Mouse (Mus musculus) forebrain, embryonic 14.5 days (tissue): ENCODE data around the gene Ccdc9b. TPM values are rescaled to one million over a fixed set of nuclear protein-coding genes. Genes with fewer than 3 reads are reported as not detected.

Experiments used
- ATAC-seq: fragments of 200-750 bp; cut with Nextera tagmentation; 2 replicates; pipeline ENCODE4 v1.8.0; 2017; ENCODE audit warnings: mild to moderate bottlenecking, moderate library complexity
- DNase-seq: peaks from one replicate; pipeline ENCODE4 v3.0.0-alpha.2; 2015; ENCODE audit warnings: low spot score
- H3K27ac ChIP-seq: fragments of 300-500 bp; sonication (generic); 2 replicates; pipeline ENCODE4 v1.5.1; 2014; ENCODE audit warnings: low read depth, mild to moderate bottlenecking, control low read depth, low read length, moderate library complexity
- H3K27me3 ChIP-seq: fragments of 300-500 bp; sonication (generic); replicated peaks from 2 replicates; pipeline ENCODE4 v1.6.1; 2014; ENCODE audit warnings: low read length, control low read depth, mixed read lengths; ENCODE audit not compliant: control insufficient read depth, insufficient read depth
- H3K36me3 ChIP-seq: fragments of 300-500 bp; sonication (generic); 2 replicates; pipeline ENCODE4 v1.6.1; 2014; ENCODE audit warnings: low read length, control low read depth; ENCODE audit not compliant: control insufficient read depth, insufficient read depth
- H3K4me1 ChIP-seq: fragments of 300-500 bp; sonication (generic); 2 replicates; pipeline ENCODE4 v1.6.1; 2014; ENCODE audit warnings: antibody characterized with exemption, low read length, control low read depth; ENCODE audit not compliant: control insufficient read depth, insufficient read depth
- H3K4me2 ChIP-seq: fragments of 300-500 bp; sonication (generic); 2 replicates; pipeline ENCODE4 v1.6.1; 2014; ENCODE audit warnings: mild to moderate bottlenecking, control low read depth, low read length
- H3K4me3 ChIP-seq: fragments of 300-500 bp; sonication (generic); 2 replicates; pipeline ENCODE4 v1.5.1; 2014; ENCODE audit warnings: low read depth, low read length, control low read depth
- H3K9ac ChIP-seq: fragments of 300-500 bp; sonication (generic); 2 replicates; pipeline ENCODE4 v1.6.1; 2014; ENCODE audit warnings: mild to moderate bottlenecking, low read length, control low read depth, moderate library complexity
- H3K9me3 ChIP-seq: fragments of 300-500 bp; sonication (generic); replicated peaks from 2 replicates; pipeline ENCODE4 v1.6.1; 2016; ENCODE audit warnings: low read length, control low read depth, mixed read lengths; ENCODE audit not compliant: control insufficient read depth
- WGBS: fragments of 180-500 bp; shearing (Covaris S2); extraction: QIAGEN DNeasy Blood & Tissue Kit; methylation state at CpG from one replicate; pipeline ENCODE4 v1.1.7; 2014; 5-methylcytosine and 5-hydroxymethylcytosine counted together
- polyA plus RNA-seq: library from polyadenylated mRNA; unstranded; fragments of >200 nt; fragmentation: Nextera tagmentation; extraction: Ambion mirVana; gene quantifications from 2 replicates; pipeline ENCODE4 v1.2.1, GENCODE M21; 2014

Gene Ccdc9b
- polyA plus RNA-seq, 1 experiment from 2014 or later = 1.0 TPM

GRCm38 (mm10) chr2:118759828-118760227 is 2.6 kb downstream of the Ccdc9b start:
- WGBS = 7% methylated on average over 8 of the region's 8 CpGs
- H3K9ac ChIP-seq = no peak overlapping the region; the same call in 1 of the 2 replicates
- no peaks in the 10 kb centered on the region for H3K9me3 ChIP-seq
- ATAC-seq (no peak), DNase-seq (peak; percentile 77)
- H3K4me1 ChIP-seq = peaks cover 29% of the 10 kb centered on the region
- H3K36me3 ChIP-seq = no peaks in the 10 kb centered on the region
- no peak overlapping the region for H3K4me2 ChIP-seq
- H3K27me3 ChIP-seq = no peaks in the 10 kb centered on the region
- no peak overlapping the region for H3K27ac ChIP-seq
- no peak overlapping the region for H3K4me3 ChIP-seq

- Histone ChIP-seq H3K36me3 (peaks cover 3% of the 10 kb centered on the region; the same call in 1 of the 2 replicates), H3K4me3 (no peak overlapping the region), H3K27ac (no peak overlapping the region), H3K27me3 (no peaks in the 10 kb centered on the region), H3K4me2 (no peak overlapping the region), H3K4me1 (peaks cover 9% of the 10 kb centered on the region; the same call in 1 of the 2 replicates), H3K9ac (no peak overlapping the region), H3K9me3 (no peaks in the 10 kb centered on the region)
- 85% methylated on average over 4 of the region's 4 CpGs for WGBS
- no peak for DNase-seq
- no peak for ATAC-seq
Measured at GRCm38 (mm10) chr2:118756103-118756502, 6.4 kb downstream of the Ccdc9b start.

- DNase-seq = no peak
- 85% methylated on average over 6 of the region's 6 CpGs for WGBS
Measured at GRCm38 (mm10) chr2:118755407-118755806, 7.1 kb downstream of the Ccdc9b start.

GRCm38 (mm10) chr2:118754143-118754542 is 8.3 kb downstream of the Ccdc9b start:
- Histone ChIP-seq H3K27ac (no peak overlapping the region), H3K27me3 (no peaks in the 10 kb centered on the region), H3K4me1 (peaks cover 5% of the 10 kb centered on the region; the same call in 1 of the 2 replicates), H3K9ac (no peak overlapping the region), H3K36me3 (peaks cover 3% of the 10 kb centered on the region; the same call in 1 of the 2 replicates), H3K9me3 (no peaks in the 10 kb centered on the region), H3K4me2 (no peak overlapping the region), H3K4me3 (no peak overlapping the region)
- WGBS = 86% methylated on average over 5 of the region's 5 CpGs
- ATAC-seq (no peak), DNase-seq (no peak)

More at GRCm38 (mm10) chr2:118755407-118755806, 7.1 kb downstream of the Ccdc9b start:
- H3K4me3 ChIP-seq = no peak overlapping the region
- no peak overlapping the region for H3K4me2 ChIP-seq
- no peak overlapping the region for H3K27ac ChIP-seq
- H3K9ac ChIP-seq = no peak overlapping the region
- no peaks in the 10 kb centered on the region for H3K27me3 ChIP-seq
- peaks cover 3% of the 10 kb centered on the region; the same call in 1 of the 2 replicates for H3K36me3 ChIP-seq
- no peaks in the 10 kb centered on the region for H3K9me3 ChIP-seq
- H3K4me1 ChIP-seq = peaks cover 2% of the 10 kb centered on the region; the same call in 1 of the 2 replicates
- ATAC-seq = no peak

GRCm38 (mm10) chr2:118752792-118753108 is 9.7 kb downstream of the Ccdc9b start:
- Histone ChIP-seq H3K27ac (no peak overlapping the region), H3K9me3 (no peaks in the 10 kb centered on the region), H3K36me3 (peaks cover 3% of the 10 kb centered on the region; the same call in 1 of the 2 replicates), H3K4me3 (no peak overlapping the region), H3K27me3 (no peaks in the 10 kb centered on the region), H3K4me1 (peaks cover 9% of the 10 kb centered on the region; the same call in 1 of the 2 replicates), H3K9ac (no peak overlapping the region), H3K4me2 (no peak overlapping the region)
- 72% methylated on average over 3 of the region's 4 CpGs for WGBS
- ATAC-seq (no peak), DNase-seq (no peak)

GRCm38 (mm10) chr2:118751896-118752791 is 10.3 kb downstream of the Ccdc9b start:
- no peak for DNase-seq
- H3K4me2 ChIP-seq = no peak overlapping the region
- H3K36me3 ChIP-seq = peaks cover 3% of the 10 kb centered on the region; the same call in 1 of the 2 replicates
- ATAC-seq = no peak
- no peaks in the 10 kb centered on the region for H3K9me3 ChIP-seq
- no peak overlapping the region for H3K4me3 ChIP-seq
- no peak overlapping the region for H3K9ac ChIP-seq
- H3K27ac ChIP-seq = no peak overlapping the region
- no peaks in the 10 kb centered on the region for H3K27me3 ChIP-seq
- WGBS = 65% methylated on average over 16 of the region's 16 CpGs
- H3K4me1 ChIP-seq = peaks cover 13% of the 10 kb centered on the region; the same call in 1 of the 2 replicates

GRCm38 (mm10) chr2:118750476-118750875 is 12.0 kb downstream of the Ccdc9b start:
- WGBS = 81% methylated on average over 8 of the region's 8 CpGs
- Histone ChIP-seq H3K4me1 (peaks cover 13% of the 10 kb centered on the region; the same call in 1 of the 2 replicates), H3K27me3 (no peaks in the 10 kb centered on the region), H3K4me3 (no peak overlapping the region), H3K27ac (no peak overlapping the region), H3K9ac (no peak overlapping the region), H3K4me2 (no peak overlapping the region), H3K9me3 (no peaks in the 10 kb centered on the region), H3K36me3 (peaks cover 3% of the 10 kb centered on the region; the same call in 1 of the 2 replicates)
- ATAC-seq = no peak
- no peak for DNase-seq

GRCm38 (mm10) chr2:118749341-118749884 is 13.0 kb downstream of the Ccdc9b start:
- H3K9ac ChIP-seq = 0 out of 2 replicates have a peak overlapping the region, but pooled peaks have one; percentile 6
- DNase-seq (no peak), ATAC-seq (no peak)

More at GRCm38 (mm10) chr2:118749341-118749884, 13.0 kb downstream of the Ccdc9b start:
- peaks cover 19% of the 10 kb centered on the region; the same call in 1 of the 2 replicates for H3K4me1 ChIP-seq
- peaks cover 3% of the 10 kb centered on the region; the same call in 1 of the 2 replicates for H3K36me3 ChIP-seq
- no peaks in the 10 kb centered on the region for H3K9me3 ChIP-seq
- H3K4me3 ChIP-seq = no peak overlapping the region
- WGBS = 4% methylated on average over 10 of the region's 10 CpGs
- peaks cover 1% of the 10 kb centered on the region; the same call in 1 of the 2 replicates for H3K27me3 ChIP-seq
- no peak overlapping the region for H3K27ac ChIP-seq
- peak overlapping the region; percentile 16; the same call in 1 of the 2 replicates for H3K4me2 ChIP-seq
